Mouse (Mus musculus): ENCODE results near the gene Hp1bp3.

GRCm38 (mm10) chr4:138293949-138294550, 78.0 kb downstream of the Hp1bp3 start:
- TF ChIP-seq CTCF (IDR thresholded peaks at IDR 0.05; ENCODE audit: extremely low read depth, insufficient read depth, insufficient read length, insufficient replicate concordance) (no peak), POLR2A (IDR thresholded peaks at IDR 0.05; ENCODE audit: low read depth, low read length) (no peak)

All from spleen, adult 2 months (tissue).